Mouse (Mus musculus) retina, adult 2 months (tissue): ENCODE measurements at regions not wholly inside any gene's neighbourhood (a gene's known extent, or its start where the extent isn't known, plus 50 kb on each side); places are given as distances from the start of the nearest gene placed in this dataset.
"Not testable (repeated sequence)": the region's sequence is repeated elsewhere in the genome, so short reads cannot be mapped to it uniquely, and the experiment has no call there.

Experiments
- DNase-seq: peaks from one replicate; pipeline ENCODE4 v3.0.0-alpha.2; 2012; ENCODE audit warnings: low read depth, low spot score

- DNase-seq = no peak
These were observed 448.1 kb upstream of the Smim15 start for GRCm38 (mm10) chr13:107596183-107596582.

GRCm38 (mm10) chr13:107588399-107589002, 455.7 kb upstream of the Smim15 start:
- DNase-seq = no peak

- no peak for DNase-seq
These were observed 456.6 kb upstream of the Smim15 start for GRCm38 (mm10) chr13:107587678-107588077.

- no peak for DNase-seq
These were observed 458.3 kb upstream of the Smim15 start for GRCm38 (mm10) chr13:107585936-107586335.

- no peak for DNase-seq
These were observed 458.9 kb upstream of the Smim15 start for GRCm38 (mm10) chr13:107585353-107585752.

GRCm38 (mm10) chr13:107578968-107579367, 465.3 kb upstream of the Smim15 start:
- DNase-seq = no peak

GRCm38 (mm10) chr13:107577809-107578208, 466.4 kb upstream of the Smim15 start:
- no peak for DNase-seq

GRCm38 (mm10) chr13:107577272-107577671, 467.0 kb upstream of the Smim15 start:
- DNase-seq = no peak

- no peak for DNase-seq
These were observed 467.5 kb upstream of the Smim15 start for GRCm38 (mm10) chr13:107576701-107577100.

GRCm38 (mm10) chr13:107575025-107575424, 469.2 kb upstream of the Smim15 start:
- DNase-seq = no peak

- DNase-seq = no peak
These were observed 470.5 kb upstream of the Smim15 start for GRCm38 (mm10) chr13:107573499-107574355.

- DNase-seq = no peak
These were observed 472.7 kb upstream of the Smim15 start for GRCm38 (mm10) chr13:107571539-107571938.

GRCm38 (mm10) chr13:107569477-107569876, 474.8 kb upstream of the Smim15 start:
- no peak for DNase-seq

GRCm38 (mm10) chr13:107568701-107569121, 475.5 kb upstream of the Smim15 start:
- DNase-seq = no peak

- no peak for DNase-seq
These were observed 481.8 kb upstream of the Smim15 start for GRCm38 (mm10) chr13:107562463-107562862.

GRCm38 (mm10) chr13:107561529-107561928, 482.7 kb upstream of the Smim15 start:
- DNase-seq = no peak

- no peak for DNase-seq
These were observed 488.3 kb upstream of the Smim15 start for GRCm38 (mm10) chr13:107555958-107556357.

GRCm38 (mm10) chr13:107554091-107554490, 490.2 kb upstream of the Smim15 start:
- no peak for DNase-seq

- no peak for DNase-seq
These were observed 492.1 kb upstream of the Smim15 start for GRCm38 (mm10) chr13:107552165-107552564.

- DNase-seq = not testable (repeated sequence)
These were observed 494.3 kb upstream of the Smim15 start for GRCm38 (mm10) chr13:107549995-107550394.

- no peak for DNase-seq
These were observed 497.2 kb upstream of the Smim15 start for GRCm38 (mm10) chr13:107547073-107547472.

- no peak for DNase-seq
These were observed 497.9 kb upstream of the Smim15 start for GRCm38 (mm10) chr13:107546181-107546900.
